Mouse (Mus musculus) small intestine, adult 2 months (tissue): Measurements from ENCODE around the gene Ctns. TPM values are rescaled to one million over a fixed set of nuclear protein-coding genes. Genes with fewer than 3 reads are reported as not detected.

Experiments used
- H3K27ac ChIP-seq: fragments of 200-500 bp; 2 replicates; pipeline ENCODE4 v1.5.1; 2012; ENCODE audit warnings: low read depth, low read length, control low read depth, inconsistent platforms; ENCODE audit not compliant: insufficient read depth
- H3K27me3 ChIP-seq: fragments of 200-500 bp; 2 replicates; pipeline ENCODE4 v1.6.1; 2012; ENCODE audit warnings: mild to moderate bottlenecking, moderate library complexity, low read length, inconsistent platforms; ENCODE audit not compliant: control insufficient read depth, insufficient read depth
- H3K36me3 ChIP-seq: fragments of 200-500 bp; 2 replicates; pipeline ENCODE4 v1.6.1; 2012; ENCODE audit warnings: mild to moderate bottlenecking, low read length, control low read depth, inconsistent platforms; ENCODE audit not compliant: control insufficient read depth, insufficient read depth
- H3K4me1 ChIP-seq: fragments of 200-500 bp; 2 replicates; pipeline ENCODE4 v1.6.1; 2012; ENCODE audit warnings: low read length, inconsistent platforms, mixed read lengths; ENCODE audit not compliant: control insufficient read depth, insufficient read depth, insufficient read length
- H3K4me3 ChIP-seq: fragments of 200-500 bp; 2 replicates; pipeline ENCODE4 v1.5.1; 2012; ENCODE audit warnings: low read depth, mild to moderate bottlenecking, control low read depth, inconsistent platforms, low read length, moderate library complexity
- CTCF ChIP-seq: fragments of 200-500 bp; IDR thresholded peaks from 2 replicates; pipeline ENCODE4 v1.5.1; 2012; ENCODE audit warnings: low read depth, mild to moderate bottlenecking, control low read depth, inconsistent platforms, low read length, moderate library complexity, mixed read lengths; ENCODE audit not compliant: insufficient replicate concordance, insufficient read length; ENCODE audit errors: extremely low read depth
- POLR2A ChIP-seq: fragments of 200-500 bp; IDR thresholded peaks from 2 replicates; pipeline ENCODE4 v1.6.1; 2012; ENCODE audit warnings: low read depth, mild to moderate bottlenecking, control low read depth, inconsistent platforms, low read length, moderate library complexity
- WGBS: fragments of 180-500 bp; shearing (Covaris S2); methylation state at CpG from one replicate; pipeline ENCODE4 v1.1.7; 2018; 5-methylcytosine and 5-hydroxymethylcytosine counted together
- polyA plus RNA-seq: library from polyadenylated mRNA; depleted of rRNA; stranded (reverse); fragments of >200 nt; gene quantifications from 2 replicates; pipeline ENCODE4 v1.2.3, GENCODE M21; 2012

Gene Ctns
- polyA plus RNA-seq, 1 experiment, result 16.4 TPM

GRCm38 (mm10) chr11:73162284-73162683, 36.6 kb downstream of the Ctns start:
- H3K4me3 ChIP-seq, result no peak overlapping the region
- H3K27ac ChIP-seq, result no peak overlapping the region
- 56% methylated on average over 5 of the region's 5 CpGs for WGBS
- no peak for TF ChIP-seq POLR2A
- no peak for TF ChIP-seq CTCF
- peaks cover 3% of the 10 kb centered on the region for H3K4me1 ChIP-seq
- H3K36me3 ChIP-seq, result no peaks in the 10 kb centered on the region
- peaks cover 3% of the 10 kb centered on the region; the same call in 1 of the 2 replicates for H3K27me3 ChIP-seq

- WGBS, result 82% methylated on average over 4 of the region's 4 CpGs
- H3K27me3 ChIP-seq, result peaks cover 3% of the 10 kb centered on the region; the same call in 1 of the 2 replicates
- H3K36me3 ChIP-seq, result no peaks in the 10 kb centered on the region
- peaks cover 3% of the 10 kb centered on the region for H3K4me1 ChIP-seq
- H3K4me3 ChIP-seq, result no peak overlapping the region
- no peak for TF ChIP-seq CTCF
- H3K27ac ChIP-seq, result no peak overlapping the region
These were observed 37.2 kb downstream of the Ctns start for GRCm38 (mm10) chr11:73161616-73162015.

DNA sequence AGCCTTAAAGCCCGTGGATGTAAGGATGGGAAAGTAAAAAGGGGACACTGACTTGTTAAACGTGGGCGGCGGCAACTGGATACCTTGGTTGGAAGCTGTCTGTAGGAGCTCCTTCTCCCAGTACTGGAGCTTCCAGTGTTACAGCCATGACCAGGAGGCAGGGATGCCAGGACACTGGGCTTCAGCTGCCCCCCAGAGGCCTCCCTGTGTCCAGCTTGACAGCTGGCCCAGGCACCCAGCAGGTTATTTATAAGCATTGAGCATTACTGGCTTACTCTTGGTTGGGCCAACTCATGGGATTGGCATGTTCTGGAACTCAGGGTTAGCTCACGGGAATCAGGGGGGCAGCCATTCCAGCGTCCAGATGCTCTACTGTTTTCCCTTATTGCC, 38.0 kb downstream of the Ctns start:
- 38% methylated on average over 6 of the region's 6 CpGs for WGBS
- no peak overlapping the region for H3K27ac ChIP-seq
- no peak for TF ChIP-seq CTCF
- TF ChIP-seq POLR2A, result no peak
- H3K36me3 ChIP-seq, result no peaks in the 10 kb centered on the region
- H3K27me3 ChIP-seq, result peaks cover 3% of the 10 kb centered on the region; the same call in 1 of the 2 replicates
- peak overlapping the region; percentile 54; the same call in 1 of the 2 replicates for H3K4me3 ChIP-seq
- peaks cover 3% of the 10 kb centered on the region for H3K4me1 ChIP-seq

DNA sequence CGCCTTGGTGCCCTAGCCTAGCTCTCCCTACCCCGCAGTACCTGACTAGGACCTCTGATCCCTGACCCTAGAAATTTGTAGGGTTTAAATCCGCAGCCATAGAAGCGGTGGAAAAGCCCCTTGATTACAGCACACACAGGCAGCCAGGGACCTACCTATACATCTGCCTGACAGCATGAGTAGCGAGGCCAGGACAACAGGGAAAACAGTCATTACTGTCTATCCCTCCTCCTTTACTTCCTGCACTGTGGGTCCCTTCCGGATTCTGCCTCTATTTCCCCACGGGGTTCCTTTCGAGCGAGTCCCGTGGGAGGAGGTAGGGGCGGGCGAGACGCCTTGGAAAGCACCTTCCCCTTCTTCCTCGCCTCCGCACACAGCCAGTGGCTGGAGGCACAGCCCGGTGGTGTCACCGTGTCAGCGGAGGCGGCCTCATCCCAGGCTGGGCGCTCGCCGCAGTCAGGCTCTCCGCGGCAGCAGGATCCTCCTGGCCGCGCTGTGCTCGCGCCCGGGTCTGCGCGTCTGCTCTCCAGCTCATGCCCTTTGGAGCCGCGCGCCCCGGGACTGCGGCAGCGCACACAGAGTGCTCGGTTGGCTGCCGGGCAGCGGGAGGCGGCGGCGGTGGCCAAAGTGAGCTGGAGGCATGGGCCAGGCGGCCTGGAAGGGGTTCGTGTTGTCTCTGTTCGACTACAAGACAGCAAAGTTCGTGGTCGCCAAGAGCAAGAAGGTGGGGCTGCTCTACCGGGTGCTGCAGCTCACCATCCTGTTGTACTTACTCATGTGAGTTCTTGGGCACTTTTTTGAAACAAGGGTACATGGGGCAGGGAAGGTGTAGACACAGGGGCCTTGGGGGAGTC, 38.7 kb downstream of the Ctns start, which contains the start of gene P2rx5:
P2rx5 (plus strand) TSS at position 465 of the 854 bp plus-strand sequence.
- TF ChIP-seq POLR2A (no peak), CTCF (no peak)
- 5% methylated on average over 49 of the region's 49 CpGs for WGBS

DNA sequence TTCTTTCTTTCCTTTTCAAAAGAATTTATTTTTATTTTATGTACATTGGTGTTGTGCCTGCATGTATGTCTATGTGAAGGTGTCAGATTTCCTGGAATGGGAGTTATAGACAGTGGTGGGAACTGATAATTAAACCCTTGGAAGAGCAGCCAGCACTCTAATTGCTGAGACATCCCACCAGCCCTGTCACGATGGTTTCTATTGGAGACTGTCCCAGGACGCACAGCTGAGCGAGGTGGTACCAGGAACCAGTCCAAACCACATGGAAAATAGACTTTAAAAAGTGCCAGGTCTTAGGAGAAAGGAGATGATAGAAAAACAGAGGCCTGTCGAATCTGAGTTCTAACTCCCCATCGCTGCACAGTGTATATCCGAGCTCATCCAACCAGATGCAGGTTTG, 43.8 kb downstream of the Ctns start:
- H3K36me3 ChIP-seq, result no peaks in the 10 kb centered on the region
- 71% methylated on average over 6 of the region's 6 CpGs for WGBS
- no peaks in the 10 kb centered on the region for H3K4me1 ChIP-seq
- H3K4me3 ChIP-seq, result no peak overlapping the region
- no peak overlapping the region for H3K27ac ChIP-seq
- H3K27me3 ChIP-seq, result 0 out of 2 replicates have a peak, but pooled peaks cover 4% of the 10 kb centered on the region
- TF ChIP-seq POLR2A, result no peak

More for the DNA sequence above, 38.7 kb downstream of the Ctns start, which contains the start of gene P2rx5:
- Histone ChIP-seq H3K27ac (no peak within 1 kb of the TSS), H3K27me3 (peaks cover 3% of the 10 kb centered on the region; the same call in 1 of the 2 replicates), H3K36me3 (no peaks in the 10 kb centered on the region), H3K4me3 (peak within 1 kb of the TSS; percentile 54), H3K4me1 (peaks cover 3% of the 10 kb centered on the region)

GRCm38 (mm10) chr11:73148209-73148608, 50.6 kb downstream of the Ctns start:
- Histone ChIP-seq H3K4me1 (no peaks in the 10 kb centered on the region), H3K4me3 (no peak overlapping the region), H3K36me3 (no peaks in the 10 kb centered on the region), H3K27ac (no peak overlapping the region), H3K27me3 (no peaks in the 10 kb centered on the region; the same call in 1 of the 2 replicates)
- 81% methylated on average over 9 of the region's 9 CpGs for WGBS
- TF ChIP-seq POLR2A, result no peak
- TF ChIP-seq CTCF, result no peak

GRCm38 (mm10) chr11:73146975-73147365, 51.9 kb downstream of the Ctns start:
- TF ChIP-seq POLR2A (no peak), CTCF (no peak)
- Histone ChIP-seq H3K4me3 (no peak overlapping the region), H3K27me3 (no peaks in the 10 kb centered on the region; the same call in 1 of the 2 replicates), H3K4me1 (no peaks in the 10 kb centered on the region), H3K36me3 (no peaks in the 10 kb centered on the region), H3K27ac (no peak overlapping the region)
- WGBS, result 66% methylated on average over 7 of the region's 7 CpGs
